Mouse (Mus musculus): ENCODE data around the gene Pcyt2.

DNA sequence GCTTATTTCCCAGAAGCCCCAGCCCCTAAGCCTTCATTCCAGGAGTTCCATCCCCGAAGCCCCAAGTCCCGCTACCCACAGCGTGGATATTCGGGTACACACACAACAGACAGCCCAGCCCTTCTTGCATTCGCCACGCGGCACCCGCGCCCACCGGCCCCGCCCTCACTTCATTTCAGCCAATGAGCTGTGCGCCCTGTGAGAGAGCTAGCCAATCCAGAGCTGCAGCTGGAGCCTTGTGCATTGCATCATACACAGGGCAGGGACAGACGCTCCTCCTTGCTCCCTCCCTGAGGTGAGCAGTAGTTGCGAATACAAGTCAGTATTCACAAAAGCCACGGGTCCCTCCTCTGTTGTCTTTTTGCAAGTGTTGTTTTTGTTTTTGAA is 25.9 kb upstream of the Pcyt2 start, which contains the start of gene Pycr1:
- TF ChIP-seq CTCF (IDR thresholded peaks at IDR 0.05; ENCODE audit: insufficient read depth, low read depth, low read length): no peak
- no peak for TF ChIP-seq POLR2A (IDR thresholded peaks at IDR 0.05; ENCODE audit: insufficient read depth, low read depth, low read length)
